Mouse (Mus musculus): ENCODE results near the gene Ece2.

- peak; percentile 23 for TF ChIP-seq CTCF (conservative IDR thresholded peaks at IDR 0.05; ENCODE audit: low read length)
- TF ChIP-seq POU5F1 (IDR thresholded peaks at IDR 0.05; ENCODE audit: borderline replicate concordance, low read length), result no peak
- TF ChIP-seq NANOG (IDR thresholded peaks at IDR 0.05; ENCODE audit: borderline replicate concordance, low read length), result no peak
These were observed 23.7 kb downstream of the Ece2 start for GRCm38 (mm10) chr16:20653315-20653714.

Data from E14TG2a.4 (cell line).